Mouse (Mus musculus) CD4-positive naive resting alpha-beta T cell, adult 76 days (primary cell): ENCODE measurements around the gene Ltb4r1. TPM values are rescaled to one million over a fixed set of nuclear protein-coding genes. Genes with fewer than 3 reads are reported as not detected.

Experiments used
- total RNA-seq: library from RNA; stranded (reverse); gene quantifications from one replicate; pipeline ENCODE4 v1.2.4, GENCODE M21; 2023

Gene Ltb4r1
- not detected for total RNA-seq

DNA sequence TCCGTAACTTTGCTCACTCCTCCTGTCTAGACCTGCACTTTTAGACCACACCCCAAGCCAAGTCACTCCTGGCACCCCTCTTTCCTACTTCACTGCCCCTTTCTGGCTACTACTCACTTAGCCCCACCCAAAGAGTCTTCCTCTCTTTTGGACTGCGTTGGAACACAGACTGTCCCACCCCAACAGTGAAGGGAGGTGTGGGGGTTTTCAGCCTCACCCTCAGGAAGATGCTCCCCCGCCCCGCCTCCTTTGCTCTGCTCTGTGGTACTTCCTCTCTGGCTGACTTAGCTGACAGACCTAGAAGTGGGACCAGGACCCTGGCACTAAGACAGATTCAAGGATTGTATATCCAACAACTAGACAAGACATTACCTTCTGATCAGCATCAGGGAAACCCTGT, at the start of gene Ltb4r1:
Ltb4r1 (plus strand) TSS at position 267 of the 400 bp plus-strand sequence.

DNA sequence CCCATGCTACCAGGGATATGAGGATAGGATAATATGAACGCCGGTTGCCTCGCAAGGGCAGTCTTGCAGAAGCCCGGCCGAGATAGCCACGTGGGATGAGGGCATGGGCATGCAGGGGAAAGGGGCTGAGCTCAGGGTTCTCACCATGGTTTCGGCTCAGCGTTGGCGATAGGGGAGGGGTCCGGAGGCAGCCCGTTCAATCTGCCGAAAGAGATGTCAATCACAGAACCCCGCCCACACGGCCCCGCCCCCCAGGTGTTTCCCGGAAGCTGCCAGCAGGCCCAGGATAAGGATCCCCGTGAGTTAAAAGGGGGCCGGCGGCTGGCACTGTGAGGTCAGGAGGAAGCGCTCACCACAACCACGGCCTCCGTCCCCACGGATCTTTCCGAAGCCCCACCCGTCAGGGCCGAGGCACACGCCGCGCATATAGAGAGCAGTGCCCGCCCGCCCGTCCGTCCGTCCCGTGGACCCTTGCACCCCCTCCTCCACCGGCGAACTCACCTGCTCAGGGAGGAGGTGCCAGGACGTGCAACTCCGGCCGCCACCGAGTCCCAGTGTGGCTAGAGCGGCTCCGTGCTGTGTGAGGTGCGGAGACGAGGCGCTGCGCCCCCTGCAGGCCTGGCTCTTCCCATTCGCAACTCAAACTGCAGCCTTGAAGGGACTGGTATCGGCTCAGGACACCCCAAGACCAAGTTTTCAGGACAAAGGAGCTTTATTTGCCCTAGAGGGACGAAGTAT, 43.9 kb upstream of the Ltb4r1 start, which contains the start of gene Rabggta:
Rabggta (minus strand) TSS at position 564 of the 738 bp plus-strand sequence.

DNA sequence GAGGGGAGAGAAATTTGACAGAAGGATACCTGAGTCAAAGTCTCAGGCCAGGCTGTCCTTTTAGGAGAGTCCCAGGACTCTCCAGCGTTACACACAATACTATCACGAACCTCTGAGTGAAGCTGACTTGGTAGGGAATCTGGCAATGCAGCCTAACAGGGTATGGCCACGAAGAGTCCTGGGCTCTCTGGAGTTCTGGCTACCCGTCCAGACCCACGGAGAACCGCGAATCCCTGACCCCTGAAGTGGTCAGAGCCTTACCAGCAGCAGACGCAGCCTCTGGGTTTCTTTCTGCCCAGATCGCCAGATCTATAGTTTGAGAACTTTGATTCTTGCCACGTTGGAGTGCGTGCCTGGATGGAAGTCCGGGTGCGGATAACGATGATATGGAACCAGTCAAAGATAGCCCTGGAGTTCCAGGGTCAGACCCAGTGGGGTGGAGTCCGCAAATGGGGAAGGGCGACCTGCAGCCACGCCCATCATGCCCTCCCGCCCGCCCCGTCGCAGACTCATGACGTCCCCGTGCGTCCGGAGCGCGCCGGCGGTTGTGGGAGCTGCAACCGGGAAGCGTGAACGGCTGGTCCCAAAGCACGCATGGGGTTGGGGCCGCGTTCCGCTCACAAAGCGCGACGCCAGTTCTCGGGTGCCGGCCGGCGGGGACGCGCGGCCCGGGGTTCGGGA, 20.4 kb upstream of the Ltb4r1 start, which contains the start of the genes Dhrs1 and Nop9:
Dhrs1 (minus strand) TSS at position 511 of the 681 bp plus-strand sequence.
Nop9 (plus strand) TSS at position 514 of the 681 bp plus-strand sequence.

DNA sequence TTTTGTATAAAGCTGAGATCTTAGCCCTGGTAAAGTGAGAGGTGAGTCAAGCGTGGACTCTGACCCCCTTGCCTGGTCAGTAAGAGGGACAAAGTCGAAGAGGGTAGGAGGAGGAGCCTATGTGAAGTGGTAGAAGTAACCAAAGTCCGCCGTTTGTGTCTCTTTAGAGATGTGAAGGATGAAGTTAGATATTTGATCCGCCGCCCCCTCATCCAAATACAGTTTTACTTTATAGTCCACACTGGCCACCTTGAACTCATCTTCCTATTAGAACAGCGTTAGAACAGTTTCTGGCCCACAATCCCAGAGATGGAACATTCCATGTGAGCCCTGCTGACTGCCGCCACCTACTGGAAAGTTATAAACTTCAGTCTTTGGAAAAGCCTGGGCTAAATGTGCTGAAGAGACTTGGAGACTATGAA, 7.4 kb upstream of the Ltb4r1 start, which contains the start of gene Cideb:
Cideb (minus strand) TSS at position 96 of the 422 bp plus-strand sequence.

DNA sequence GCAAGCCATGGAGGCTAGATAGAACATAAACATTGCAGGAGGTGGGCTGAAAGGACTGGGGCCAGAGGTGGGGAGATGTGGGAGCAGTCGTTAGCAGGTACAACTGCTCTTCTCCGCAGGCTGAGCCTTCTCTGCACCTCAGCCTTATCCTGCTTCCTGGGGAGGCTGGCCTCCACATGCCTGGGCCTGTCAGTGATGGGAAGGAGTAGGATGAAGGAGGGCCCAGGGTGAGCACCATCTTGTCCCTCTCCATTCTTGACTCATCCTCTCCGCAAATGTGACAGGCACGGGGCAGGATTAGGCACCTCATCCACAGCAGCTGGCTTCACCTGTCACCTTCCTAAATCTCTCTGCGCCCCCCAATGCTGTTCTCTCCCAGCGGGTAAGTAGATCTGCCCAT, 4.6 kb upstream of the Ltb4r1 start, which contains the start of gene Ltb4r2:
Ltb4r2 (plus strand) TSS at position 266 of the 400 bp plus-strand sequence.

DNA sequence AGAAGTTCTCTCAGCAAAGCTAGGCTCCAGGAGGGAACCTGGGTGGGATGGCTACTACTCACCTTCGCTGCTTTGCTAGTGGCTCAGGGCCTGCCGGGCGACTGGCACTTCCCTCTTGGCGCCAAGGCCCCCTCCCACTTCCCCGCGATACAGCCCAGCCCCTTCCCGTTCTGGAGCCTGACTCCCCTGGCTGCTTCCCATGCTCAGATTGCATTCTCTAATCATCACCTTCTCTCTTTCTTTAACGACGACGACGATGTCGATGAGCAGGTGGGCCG, 18.1 kb downstream of the Ltb4r1 start, which contains the start of gene Adcy4:
Adcy4 (minus strand) TSS at position 138 of the 278 bp plus-strand sequence.

DNA sequence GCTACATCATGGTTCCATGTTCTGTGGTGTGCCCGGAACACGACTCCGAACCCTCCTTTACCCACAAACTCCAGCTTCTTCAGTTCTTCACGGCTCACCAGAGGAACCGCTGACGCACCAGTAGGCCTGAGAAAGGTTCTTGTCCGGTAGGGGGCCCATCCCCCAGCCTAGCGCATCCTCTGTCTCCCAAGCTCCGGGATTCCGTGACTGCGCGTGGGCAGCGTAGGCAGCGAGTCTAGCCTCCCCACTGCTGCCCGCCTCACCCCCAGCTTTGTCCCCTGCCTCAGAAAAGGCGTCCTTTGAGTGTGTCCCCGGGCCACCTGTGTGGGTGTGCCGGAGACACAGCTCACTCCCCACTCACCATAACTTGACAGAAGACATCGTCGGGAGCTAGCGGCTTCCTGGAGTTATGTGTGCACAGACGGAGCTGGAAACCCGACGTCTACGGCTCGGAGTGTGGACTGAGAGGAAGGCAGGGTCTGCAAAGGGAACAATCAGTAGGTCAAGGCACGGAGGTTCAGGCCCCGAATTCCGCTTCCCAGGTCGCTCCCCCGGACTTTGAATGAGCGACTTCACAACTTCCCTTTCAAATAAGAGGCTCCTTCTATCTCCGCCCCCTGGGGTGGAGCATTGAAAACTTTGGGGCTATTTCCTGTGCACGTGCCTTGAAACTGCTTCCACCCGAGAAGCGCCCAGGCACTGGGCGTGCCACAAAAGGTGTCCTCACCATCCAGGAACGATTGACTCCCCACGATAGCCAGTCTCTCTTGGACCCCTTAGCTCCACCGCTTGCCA, 22.7 kb downstream of the Ltb4r1 start, which contains the start of gene Ripk3:
Ripk3 (minus strand) TSS at position 610 of the 795 bp plus-strand sequence.

Other genes with a start within 250 kb of the Ltb4r1 start
- gene Nrl, start 241.0 kb upstream of the Ltb4r1 start, total RNA-seq, result not detected
- 16.6 TPM for gene Pck2, start 225.7 kb upstream of the Ltb4r1 start, total RNA-seq
- 83.2 TPM for gene Dcaf11, start 206.0 kb upstream of the Ltb4r1 start, total RNA-seq
- gene A730061H03Rik, start 205.6 kb upstream of the Ltb4r1 start, total RNA-seq, result 5.8 TPM
- not detected for gene Fitm1, start 190.3 kb upstream of the Ltb4r1 start, total RNA-seq
- gene Psme1, start 187.8 kb upstream of the Ltb4r1 start, total RNA-seq, result 254 TPM
- 10.6 TPM for gene Emc9, start 180.7 kb upstream of the Ltb4r1 start, total RNA-seq
- 367 TPM for gene Psme2, start 174.8 kb upstream of the Ltb4r1 start, total RNA-seq
- gene Rnf31, start 174.3 kb upstream of the Ltb4r1 start, total RNA-seq, result 55.8 TPM
- gene Irf9, start 162.4 kb upstream of the Ltb4r1 start, total RNA-seq, result 97.6 TPM
- 1.8 TPM for gene Rec8, start 147.9 kb upstream of the Ltb4r1 start, total RNA-seq
- 63.6 TPM for gene Ipo4, start 130.0 kb upstream of the Ltb4r1 start, total RNA-seq
- 2.5 TPM for gene Gm49378, start 128.1 kb upstream of the Ltb4r1 start, total RNA-seq
- 41.9 TPM for gene Tm9sf1, start 122.2 kb upstream of the Ltb4r1 start, total RNA-seq
- gene Tssk4, start 115.8 kb upstream of the Ltb4r1 start, total RNA-seq, result 2.6 TPM
- gene Mdp1, start 105.5 kb upstream of the Ltb4r1 start, total RNA-seq, result 34.6 TPM
- gene Gmpr2, start 94.0 kb upstream of the Ltb4r1 start, total RNA-seq, result 17.4 TPM
- 119 TPM for gene Nedd8, start 93.8 kb upstream of the Ltb4r1 start, total RNA-seq
- 117 TPM for gene Tinf2, start 84.1 kb upstream of the Ltb4r1 start, total RNA-seq
- gene Tgm1, start 52.0 kb upstream of the Ltb4r1 start, total RNA-seq, result 2.0 TPM
- 84.1 TPM for gene Rabggta, start 43.7 kb upstream of the Ltb4r1 start, total RNA-seq
- 16.3 TPM for gene Dhrs1, start 20.3 kb upstream of the Ltb4r1 start, total RNA-seq
- 28.8 TPM for gene Nop9, start 20.3 kb upstream of the Ltb4r1 start, total RNA-seq
- not detected for gene Cideb, start 7.5 kb upstream of the Ltb4r1 start, total RNA-seq
- not detected for gene Ltb4r2, start 4.5 kb upstream of the Ltb4r1 start, total RNA-seq
- gene Adcy4, start 18.1 kb downstream of the Ltb4r1 start, total RNA-seq, result not detected
- gene Ripk3, start 22.9 kb downstream of the Ltb4r1 start, total RNA-seq, result 56.5 TPM
- gene Nfatc4, start 57.2 kb downstream of the Ltb4r1 start, total RNA-seq, result not detected
- gene Nynrin, start 88.0 kb downstream of the Ltb4r1 start, total RNA-seq, result 0.50 TPM
- gene Cbln3, start 118.4 kb downstream of the Ltb4r1 start, total RNA-seq, result not detected
- gene Khnyn, start 119.0 kb downstream of the Ltb4r1 start, total RNA-seq, result 65.3 TPM
- 28.6 TPM for gene Sdr39u1, start 134.3 kb downstream of the Ltb4r1 start, total RNA-seq
- not detected for gene Cma1, start 178.7 kb downstream of the Ltb4r1 start, total RNA-seq
- gene Cma2, start 185.0 kb downstream of the Ltb4r1 start, total RNA-seq, result not detected